Mouse (Mus musculus) embryonic stem cell, embryonic (primary cell): ENCODE results near the gene Dhx34.

Source experiments
- CTCF ChIA-PET, 4 experiments: fragments of 300-600 bp in 2 of 4; fragments of 350-600 bp in 2 of 4; sonication (Branson Sonifier 250); formaldehyde crosslinking; loops; one replicate each; lab custom pipeline; 2022; ENCODE audit warnings: inconsistent platforms in 2 of 4; lab: Charles Lee
- POLR2A ChIA-PET, 4 experiments: fragments of 300-600 bp in 2 of 4; fragments of 350-600 bp in 2 of 4; sonication (Branson Sonifier 250); formaldehyde crosslinking; loops; one replicate each; lab custom pipeline; 2022; ENCODE audit warnings: antibody characterized with exemption in 4 of 4, inconsistent platforms in 1 of 4; lab: Charles Lee

Gene Dhx34

DNA sequence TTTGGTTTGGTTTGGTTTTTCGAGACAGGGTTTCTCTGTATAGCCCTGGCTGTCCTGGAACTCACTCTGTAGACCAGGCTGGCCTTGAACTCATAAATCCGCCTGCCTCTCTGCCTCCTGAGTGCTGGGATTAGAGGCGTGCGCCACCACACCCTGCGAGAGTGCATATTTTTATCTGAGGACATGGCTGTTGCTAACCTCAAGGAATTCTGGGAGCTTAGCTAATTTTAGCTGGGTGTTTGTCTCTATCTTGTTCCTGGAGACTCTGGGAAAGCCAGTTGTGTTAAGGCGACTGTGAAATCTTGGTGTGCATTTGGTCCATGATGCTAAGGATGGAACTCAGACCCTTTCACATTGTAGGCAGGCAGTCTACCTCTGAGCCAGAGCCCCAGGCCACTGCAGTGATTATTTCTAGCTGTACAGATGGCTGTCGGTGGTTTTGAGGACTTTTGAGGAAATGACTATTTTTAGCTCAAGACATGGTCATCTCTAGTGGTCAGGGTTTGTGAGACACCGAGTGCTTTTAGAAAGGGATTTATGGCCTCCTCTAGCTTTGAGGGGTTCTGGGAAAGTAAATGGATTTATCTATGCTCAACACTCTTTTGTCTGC, 65.6 kb downstream of the Dhx34 start:
- ChIA-PET POLR2A (interaction anchor here in 3 of 4 experiments (0.6 to 1.3 kb wide), 4 partner anchors 58 to 213 kb away, joined by 3 to 7 read pairs (median 4); partner anchors contain the start of gene Napa (in 1 of the 3)), CTCF (interaction anchor here in 2 of 4 experiments (0.7 to 1.4 kb wide), 2 partner anchors 96 to 106 kb away, joined by 3 to 5 read pairs; no protein-coding TSS in a partner anchor)

- POLR2A ChIA-PET, result interaction anchor here in 2 of 4 experiments (0.5 to 1.2 kb wide), 3 partner anchors 199 to 585 kb away, joined by 3 to 7 read pairs (median 4); no protein-coding TSS in a partner anchor
- CTCF ChIA-PET, result interaction anchor here in 2 of 4 experiments (0.8 to 1.4 kb wide), 4 partner anchors 26 to 107 kb away, joined by 3 to 5 read pairs (median 4); partner anchors contain the start of genes Napa (in 1 of the 2) and Slc8a2 (in 1 of the 2)
These were observed 66.5 kb downstream of the Dhx34 start for GRCm38 (mm10) chr7:16155132-16155872.

GRCm38 (mm10) chr7:16153522-16153921, 68.3 kb downstream of the Dhx34 start:
- ChIA-PET POLR2A (interaction anchor here in 3 of 4 experiments (0.6 to 1.5 kb wide), 3 partner anchors 8 to 55 kb away, joined by 3 to 4 read pairs (median 3); partner anchors contain the start of gene Napa (in 1 of the 3)), CTCF (interaction anchor here (0.5 to 1.3 kb wide), 15 partner anchors 9 to 224 kb away, joined by 3 to 7 read pairs (median 3); partner anchors contain the start of genes Meis3 (in 2 of the 4), Napa (in 2 of the 4), Ehd2 (in 1 of the 4) and Kptn (in 1 of the 4))

DNA sequence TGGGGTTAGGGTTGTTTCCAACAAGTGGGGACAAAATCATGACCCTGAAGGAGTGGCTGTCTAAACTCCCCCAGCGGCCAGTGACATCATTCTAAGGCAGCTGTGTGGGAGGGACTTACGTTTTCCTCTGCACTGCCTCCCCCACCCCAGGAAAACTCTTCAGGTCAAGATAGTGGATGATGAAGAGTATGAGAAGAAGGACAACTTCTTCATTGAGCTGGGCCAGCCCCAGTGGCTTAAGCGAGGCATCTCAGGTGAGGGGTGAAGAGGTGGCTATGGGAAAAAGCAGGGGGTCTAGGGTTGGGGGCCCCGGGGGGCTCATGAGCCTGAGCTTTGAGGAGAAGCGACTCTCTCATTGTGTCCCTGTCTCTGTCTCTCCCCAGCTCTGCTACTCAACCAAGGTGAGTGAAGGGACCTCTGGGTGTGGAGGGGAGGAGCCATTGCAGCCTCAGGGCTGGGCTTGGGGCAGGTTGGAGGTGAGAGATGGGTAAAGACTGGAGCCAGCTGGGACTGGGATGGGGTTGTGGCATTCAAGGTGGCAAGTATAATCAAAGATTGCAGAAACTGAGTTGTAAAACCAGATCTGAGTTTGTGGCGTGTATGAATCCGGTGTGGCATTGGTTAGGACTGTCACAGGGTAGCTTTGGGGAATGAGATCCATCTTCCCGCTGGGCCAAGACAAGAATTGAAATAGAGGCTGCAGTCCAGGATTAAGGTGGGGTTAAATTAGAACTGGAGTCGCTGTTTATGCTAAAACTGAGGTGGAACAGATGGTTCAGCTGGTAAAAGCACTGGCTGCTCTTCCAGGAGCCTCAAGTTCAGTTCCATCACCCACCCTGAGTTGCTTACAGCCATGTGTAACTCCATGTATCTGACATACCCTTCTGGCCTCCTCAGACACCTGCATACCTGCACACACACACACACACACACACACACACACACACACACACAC, 71.4 kb downstream of the Dhx34 start:
- CTCF ChIA-PET, result interaction anchor here (0.6 to 1.6 kb wide), 8 partner anchors 13 to 188 kb away, joined by 3 to 11 read pairs (median 4); partner anchors contain the start of gene Ehd2 (in 2 of the 4)
- POLR2A ChIA-PET, result interaction anchor here in 2 of 4 experiments (0.7 to 1.6 kb wide), 4 partner anchors 42 to 250 kb away, joined by 3 to 5 read pairs (median 4); no protein-coding TSS in a partner anchor

DNA sequence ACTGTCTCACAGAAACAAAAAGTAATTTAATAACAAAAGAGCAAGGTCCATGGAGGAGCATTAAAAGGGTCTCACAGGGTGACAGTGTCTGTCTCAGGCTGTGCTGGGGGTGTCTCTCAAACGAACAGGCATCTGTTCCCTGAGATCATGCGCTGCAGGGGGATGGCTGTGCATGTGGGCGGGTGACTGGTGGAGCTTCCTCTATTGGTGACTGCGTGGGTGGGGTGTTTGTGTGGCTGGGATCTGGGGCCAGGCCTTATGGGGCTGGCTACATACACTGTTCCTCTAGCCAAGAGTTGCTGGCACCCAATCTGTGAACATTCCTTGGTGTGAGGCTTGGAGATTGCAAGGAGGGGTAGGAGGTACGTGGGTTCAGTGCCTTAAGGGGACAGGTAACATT, 72.6 kb downstream of the Dhx34 start:
- CTCF ChIA-PET, result interaction anchor here in 2 of 4 experiments (0.5 to 0.7 kb wide), 2 partner anchors 105 to 121 kb away, joined by 3 read pairs; no protein-coding TSS in a partner anchor
- POLR2A ChIA-PET, result interaction anchor here in 1 of 4 experiments (1.6 kb wide), 1 partner anchor 41 kb away, joined by 4 read pairs; no protein-coding TSS in a partner anchor

DNA sequence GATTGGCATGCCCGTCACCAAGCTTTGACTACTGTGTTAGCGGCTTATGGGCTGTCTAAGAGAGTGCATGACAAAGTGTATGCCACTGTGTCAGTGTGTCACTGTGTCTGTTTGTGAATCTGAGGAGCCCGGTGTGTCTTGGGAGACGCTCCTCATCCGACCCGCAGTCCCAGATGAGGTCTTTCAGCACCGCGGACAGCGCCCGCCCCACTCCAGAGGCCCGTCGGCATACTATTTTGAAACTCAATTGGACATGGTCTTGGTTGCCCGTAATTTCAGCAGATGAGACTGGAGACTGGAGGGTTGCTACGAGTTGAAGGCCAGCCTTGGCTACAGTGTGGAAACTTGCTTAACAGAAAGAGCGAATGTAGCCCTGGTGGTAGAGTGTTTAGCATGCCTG, 74.2 kb downstream of the Dhx34 start:
- ChIA-PET CTCF (no interaction called here), POLR2A (interaction anchor here in 1 of 4 experiments (1.0 kb wide), 1 partner anchor 18 kb away, joined by 3 read pairs; the partner anchor contains the start of gene Slc8a2)
